Mouse (Mus musculus) liver, embryonic 14.5 days (tissue): ENCODE results near the gene Tab2. TPM values are rescaled to one million over a fixed set of nuclear protein-coding genes. Genes with fewer than 3 reads are reported as not detected.

ENCODE experiments used
- ATAC-seq: fragments of 200-750 bp; cut with Nextera tagmentation; 2 replicates; pipeline ENCODE4 v1.8.0; 2017; ENCODE audit warnings: moderate number of reproducible peaks, mild to moderate bottlenecking, moderate library complexity; ENCODE audit not compliant: insufficient read depth
- DNase-seq, 3 experiments: peaks; one replicate each; pipeline ENCODE4 v3.0.0-alpha.2; 2012 to 2013; ENCODE audit warnings: low read depth in 3 of 3, low spot score in 3 of 3
- H3K27ac ChIP-seq: fragments of 300-500 bp; sonication (generic); 2 replicates; pipeline ENCODE4 v1.5.1; 2014; ENCODE audit warnings: moderate library complexity, mild to moderate bottlenecking, control low read depth, inconsistent platforms
- H3K27me3 ChIP-seq: fragments of 300-500 bp; sonication (generic); 2 replicates; pipeline ENCODE4 v1.6.1; 2014; ENCODE audit warnings: mild to moderate bottlenecking, low read length, moderate library complexity; ENCODE audit not compliant: control insufficient read depth, insufficient read depth
- H3K36me3 ChIP-seq: fragments of 300-500 bp; sonication (generic); replicated peaks from 2 replicates; pipeline ENCODE4 v1.6.1; 2014; ENCODE audit warnings: low read depth; ENCODE audit not compliant: control insufficient read depth, insufficient read depth
- H3K4me1 ChIP-seq, 2 experiments: fragments of 200-500 bp in 1 of 2; fragments of 300-500 bp in 1 of 2; sonication (generic) in 1 of 2; replicated peaks; 2 replicates each; pipeline ENCODE4 v1.6.1; 2012 to 2014; ENCODE audit warnings: antibody characterized with exemption in 1 of 2, inconsistent platforms in 1 of 2, low read length in 1 of 2; ENCODE audit not compliant: control insufficient read depth in 2 of 2, insufficient read depth in 2 of 2
- H3K4me2 ChIP-seq: fragments of 300-500 bp; sonication (generic); 2 replicates; pipeline ENCODE4 v1.6.1; 2014; ENCODE audit warnings: low read depth, mild to moderate bottlenecking, control low read depth, moderate library complexity
- H3K4me3 ChIP-seq, 2 experiments: fragments of 200-500 bp in 1 of 2; fragments of 300-500 bp in 1 of 2; sonication (generic) in 1 of 2; 2 replicates each; pipeline ENCODE4 v1.5.1; 2012 to 2014; ENCODE audit warnings: low read depth in 2 of 2, low read length in 2 of 2, mild to moderate bottlenecking in 2 of 2, control low read depth in 1 of 2, inconsistent platforms in 1 of 2, moderate library complexity in 1 of 2; ENCODE audit not compliant: insufficient read depth in 1 of 2
- H3K9ac ChIP-seq: fragments of 300-500 bp; sonication (generic); replicated peaks from 2 replicates; pipeline ENCODE4 v1.6.1; 2014; ENCODE audit warnings: mild to moderate bottlenecking, control low read depth, moderate library complexity
- H3K9me3 ChIP-seq: fragments of 300-500 bp; sonication (generic); 2 replicates; pipeline ENCODE4 v1.6.1; 2016; ENCODE audit warnings: low read length, mixed read lengths; ENCODE audit not compliant: control insufficient read depth
- CTCF ChIP-seq: IDR thresholded peaks from 2 replicates; pipeline ENCODE4 v1.5.1; 2016; ENCODE audit warnings: antibody characterized with exemption, low read depth, control low read depth
- EP300 ChIP-seq: IDR thresholded peaks from 2 replicates; pipeline ENCODE4 v1.6.1; 2016; ENCODE audit warnings: antibody characterized with exemption, low read depth
- WGBS: fragments of 180-500 bp; shearing (Covaris S2); extraction: QIAGEN DNeasy Blood & Tissue Kit; methylation state at CpG from one replicate; pipeline ENCODE4 v1.1.7; 2014; ENCODE audit not compliant: insufficient replicate concordance; 5-methylcytosine and 5-hydroxymethylcytosine counted together
- polyA plus RNA-seq, 2 experiments: library from polyadenylated mRNA; depleted of rRNA in 1 of 2; stranded (reverse) in 1 of 2; unstranded in 1 of 2; fragments of >200 nt; fragmentation: Nextera tagmentation in 1 of 2; extraction: Ambion mirVana in 1 of 2; gene quantifications; 2 replicates each; pipeline versions ENCODE4 v1.2.1 to v1.2.3; 2012 to 2014

Gene Tab2
- polyA plus RNA-seq, 2 experiments: 10.8 to 18.7 TPM

DNA sequence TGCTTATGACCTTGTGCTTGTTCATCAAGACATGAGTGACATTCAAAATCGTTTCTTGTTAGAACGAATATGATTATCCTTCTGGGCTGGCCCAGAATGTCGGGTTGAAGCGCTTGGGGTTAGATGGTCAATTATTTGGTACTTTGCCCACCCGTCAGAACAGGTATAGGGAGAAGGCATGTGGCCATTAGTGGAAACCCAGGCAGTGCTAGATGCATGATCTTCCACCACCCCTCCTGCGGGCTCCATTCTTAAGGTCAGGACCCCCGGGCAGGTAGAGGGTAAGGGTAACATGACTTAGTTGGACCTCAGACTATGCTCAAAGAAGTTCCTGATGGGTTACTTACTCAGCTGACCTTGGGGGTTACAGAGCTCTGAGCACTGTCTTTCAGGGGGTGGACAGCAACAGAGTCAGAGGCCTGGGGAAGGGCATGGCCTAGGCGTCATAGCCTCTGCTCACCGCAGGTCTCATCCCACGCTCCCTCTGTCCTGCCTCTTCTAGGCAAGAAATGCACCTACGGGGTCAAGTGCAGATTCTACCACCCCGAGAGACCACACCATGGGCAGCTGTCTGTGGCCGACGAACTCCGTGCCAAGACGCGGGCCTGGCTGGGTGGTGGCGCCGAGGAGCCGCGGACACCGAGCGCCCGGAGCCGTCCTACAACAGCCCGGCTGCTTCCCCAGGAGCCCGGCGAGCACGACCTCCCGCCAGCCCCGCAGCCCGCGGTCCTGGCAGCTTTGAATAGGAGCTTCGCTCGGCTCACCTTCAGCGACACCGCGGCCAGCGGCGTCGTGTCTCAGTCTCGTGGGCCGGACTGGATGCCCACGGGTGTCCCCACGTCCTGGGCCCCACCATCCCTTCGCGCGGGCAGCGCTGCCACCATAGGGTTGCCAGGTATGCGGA lies 89.0 kb downstream of the Tab2 start:
- Histone ChIP-seq H3K4me2 (peak overlapping the region; percentile 49), H3K36me3 (no peaks in the 10 kb centered on the region), H3K4me3 (0 out of 4 replicates have a peak overlapping the region, but pooled peaks of 1 of the 2 experiments have one; percentile 16), H3K4me1 (no peaks in the 10 kb centered on the region), H3K27ac (no peak overlapping the region), H3K9me3 (no peaks in the 10 kb centered on the region), H3K9ac (no peak overlapping the region), H3K27me3 (peaks cover 16% of the 10 kb centered on the region)
- WGBS: 17% methylated on average over 50 of the region's 50 CpGs
- TF ChIP-seq EP300 (no peak), CTCF (no peak)
- ATAC-seq (no peak), DNase-seq (no peak)

DNA sequence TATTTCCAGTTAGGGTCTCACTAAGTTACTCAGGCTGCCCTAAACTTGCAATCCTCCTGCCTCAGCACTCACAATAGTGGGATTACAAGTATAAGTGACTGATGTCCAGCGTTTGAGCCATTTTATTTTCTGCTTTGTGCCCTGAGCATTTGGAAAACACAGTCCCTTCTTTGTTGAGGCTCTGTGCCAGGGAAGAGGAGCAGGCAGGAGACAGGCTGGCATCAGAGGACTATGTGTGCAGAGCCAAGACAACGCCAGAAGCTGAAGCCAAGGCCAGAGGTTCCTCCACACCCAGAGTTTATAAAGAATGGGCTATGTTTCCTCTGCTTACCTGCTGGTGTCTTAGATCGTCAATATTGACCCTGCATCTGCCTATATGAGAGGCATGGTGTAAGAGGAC lies 91.2 kb downstream of the Tab2 start:
- Histone ChIP-seq H3K9me3 (no peaks in the 10 kb centered on the region), H3K36me3 (no peaks in the 10 kb centered on the region), H3K27me3 (peaks cover 16% of the 10 kb centered on the region), H3K9ac (no peak overlapping the region), H3K4me2 (no peak overlapping the region), H3K4me3 (no peak overlapping the region), H3K4me1 (no peaks in the 10 kb centered on the region), H3K27ac (no peak overlapping the region)
- ATAC-seq: no peak
- TF ChIP-seq CTCF: no peak
- no peak for TF ChIP-seq EP300
- 46% methylated on average over 3 of the region's 3 CpGs for WGBS
- no peak for DNase-seq

DNA sequence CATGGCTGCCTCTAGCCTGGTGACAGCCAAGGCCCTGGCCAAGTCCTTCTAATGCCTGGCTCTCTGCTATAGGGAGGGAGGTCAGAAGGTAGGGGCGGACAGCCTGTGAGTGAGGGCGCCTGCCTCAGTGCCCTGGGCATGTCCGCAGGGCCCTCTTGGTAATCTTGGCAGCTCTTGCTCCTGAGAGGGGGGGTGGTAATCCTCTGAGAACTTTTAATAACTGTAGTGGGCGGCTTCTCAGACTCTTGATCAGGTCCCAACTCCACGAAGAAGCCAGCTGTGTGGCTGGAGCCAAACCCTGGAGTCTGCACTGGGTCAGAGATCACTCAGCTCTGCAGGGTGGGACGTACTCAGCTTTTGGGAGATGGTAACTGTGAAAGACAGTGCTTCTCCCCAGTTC lies 91.8 kb downstream of the Tab2 start:
- Histone ChIP-seq H3K27ac (no peak overlapping the region), H3K4me2 (no peak overlapping the region), H3K27me3 (peaks cover 16% of the 10 kb centered on the region), H3K36me3 (no peaks in the 10 kb centered on the region), H3K4me1 (no peaks in the 10 kb centered on the region), H3K9ac (no peak overlapping the region), H3K4me3 (no peak overlapping the region), H3K9me3 (no peaks in the 10 kb centered on the region)
- ATAC-seq (no peak), DNase-seq (no peak)
- no peak for TF ChIP-seq EP300
- no peak for TF ChIP-seq CTCF
- WGBS: 60% methylated on average over 6 of the region's 6 CpGs

DNA sequence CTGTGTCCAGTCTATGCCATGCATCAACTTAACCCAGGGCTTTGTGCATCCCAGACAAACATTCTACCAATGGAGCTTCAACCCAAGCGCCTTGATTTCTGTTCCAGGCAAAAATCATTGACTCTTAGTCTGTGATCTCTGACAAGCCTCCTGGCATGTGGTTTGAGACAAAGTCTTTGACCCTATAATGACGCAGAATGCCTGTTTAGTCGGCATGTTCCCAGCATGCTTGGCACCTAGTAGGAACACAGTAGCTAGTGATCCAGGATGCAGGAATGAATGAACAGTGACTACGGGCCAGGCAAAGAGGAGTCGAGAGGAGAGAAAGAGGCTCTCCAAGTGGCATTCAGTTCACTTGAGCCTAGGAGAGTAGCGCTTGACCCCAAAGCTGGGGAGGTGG lies 92.6 kb downstream of the Tab2 start:
- H3K4me1 ChIP-seq: no peaks in the 10 kb centered on the region
- 80% methylated on average over 6 of the region's 6 CpGs for WGBS
- TF ChIP-seq EP300: no peak
- no peak for TF ChIP-seq CTCF
- no peak overlapping the region for H3K27ac ChIP-seq
- no peak overlapping the region for H3K9ac ChIP-seq
- no peaks in the 10 kb centered on the region for H3K9me3 ChIP-seq
- H3K27me3 ChIP-seq: peaks cover 16% of the 10 kb centered on the region
- H3K4me2 ChIP-seq: no peak overlapping the region
- DNase-seq (no peak), ATAC-seq (no peak)
- H3K4me3 ChIP-seq: no peak overlapping the region
- H3K36me3 ChIP-seq: no peaks in the 10 kb centered on the region

DNA sequence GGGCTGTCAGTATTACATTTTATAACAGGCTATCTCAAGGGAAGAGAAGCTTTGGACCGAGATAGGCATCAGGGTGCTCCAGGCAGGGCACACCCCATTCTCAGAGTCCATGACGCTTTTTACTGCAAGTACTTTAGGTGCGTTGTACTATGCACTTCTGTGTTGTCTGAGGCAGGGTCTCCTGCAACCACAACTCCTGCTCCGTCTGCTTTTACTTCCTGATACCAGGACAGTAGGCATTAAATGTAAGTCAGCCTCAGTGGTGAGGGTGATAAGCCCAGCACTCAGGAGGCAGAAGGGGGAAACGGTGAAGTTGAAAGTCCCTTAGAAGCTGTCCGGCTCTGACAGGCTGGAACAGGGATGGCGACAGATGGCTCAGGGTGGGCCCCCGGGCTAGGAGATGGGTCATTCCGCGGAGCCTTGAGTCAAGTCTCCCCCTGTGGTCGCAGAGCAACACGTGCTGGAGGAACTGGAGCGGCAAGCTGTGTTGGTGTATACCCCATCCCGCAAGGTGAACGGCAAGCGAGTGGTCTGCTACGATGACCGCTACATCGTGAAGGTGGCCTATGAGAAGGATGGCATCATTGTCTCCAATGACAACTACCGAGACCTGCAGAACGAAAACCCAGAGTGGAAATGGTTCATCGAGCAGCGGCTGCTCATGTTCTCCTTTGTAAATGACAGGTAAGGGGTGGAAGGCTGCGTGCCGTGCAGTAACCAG lies 93.9 kb downstream of the Tab2 start:
- Histone ChIP-seq H3K9ac (no peak overlapping the region), H3K27ac (no peak overlapping the region), H3K4me1 (no peaks in the 10 kb centered on the region), H3K4me2 (no peak overlapping the region), H3K4me3 (no peak overlapping the region), H3K27me3 (peaks cover 5% of the 10 kb centered on the region), H3K9me3 (no peaks in the 10 kb centered on the region), H3K36me3 (no peaks in the 10 kb centered on the region)
- DNase-seq (no peak), ATAC-seq (no peak)
- 80% methylated on average over 25 of the region's 25 CpGs for WGBS
- TF ChIP-seq CTCF: no peak
- TF ChIP-seq EP300: no peak
